Mouse (Mus musculus) limb, embryonic 10.5 days (tissue): ENCODE results near the gene Barx2. TPM values are rescaled to one million over a fixed set of nuclear protein-coding genes. Genes with fewer than 3 reads are reported as not detected.

ENCODE experiments used
- DNase-seq: peaks from one replicate; pipeline ENCODE4 v3.0.0-alpha.2; 2017; ENCODE audit warnings: low spot score
- H3K27ac ChIP-seq: fragments of 300-500 bp; sonication (generic); 2 replicates; pipeline ENCODE4 v1.5.1; 2016; ENCODE audit warnings: mild to moderate bottlenecking
- H3K27me3 ChIP-seq: fragments of 300-500 bp; sonication (generic); 2 replicates; pipeline ENCODE4 v1.6.1; 2016; ENCODE audit warnings: low read depth, mild to moderate bottlenecking; ENCODE audit not compliant: poor library complexity, severe bottlenecking
- H3K36me3 ChIP-seq: fragments of 300-500 bp; sonication (generic); 2 replicates; pipeline ENCODE4 v1.6.1; 2016; ENCODE audit warnings: mild to moderate bottlenecking, moderate library complexity
- H3K4me1 ChIP-seq: fragments of 300-500 bp; sonication (generic); 2 replicates; pipeline ENCODE4 v1.6.1; 2016
- H3K4me3 ChIP-seq: fragments of 300-500 bp; sonication (generic); 2 replicates; pipeline ENCODE4 v1.5.1; 2016; ENCODE audit warnings: mild to moderate bottlenecking, moderate library complexity
- H3K9me3 ChIP-seq: fragments of 300-500 bp; sonication (generic); replicated peaks from 2 replicates; pipeline ENCODE4 v1.6.1; 2016; ENCODE audit warnings: mild to moderate bottlenecking
- WGBS: fragments of 180-500 bp; shearing (Covaris S2); methylation state at CpG from one replicate; pipeline ENCODE4 v1.1.7; 2016; 5-methylcytosine and 5-hydroxymethylcytosine counted together
- polyA plus RNA-seq: library from polyadenylated mRNA; unstranded; fragments of >200 nt; fragmentation: Nextera tagmentation; extraction: Ambion mirVana; gene quantifications from 2 replicates; pipeline ENCODE4 v1.2.1, GENCODE M21; 2016

The Barx2 gene
- polyA plus RNA-seq, 1 experiment from 2014 or later, result 0.71 TPM

- no peaks in the 10 kb centered on the region for H3K36me3 ChIP-seq
- peaks cover 37% of the 10 kb centered on the region for H3K4me1 ChIP-seq
- peak overlapping the region; percentile 61; the same call in 1 of the 2 replicates for H3K27ac ChIP-seq
- H3K9me3 ChIP-seq, result no peaks in the 10 kb centered on the region
- WGBS, result 67% methylated on average over 10 of the region's 10 CpGs
- no peak for DNase-seq
- no peaks in the 10 kb centered on the region for H3K27me3 ChIP-seq
- H3K4me3 ChIP-seq, result no peak overlapping the region
Observed at GRCm38 (mm10) chr9:31841108-31841815, 72.0 kb downstream of the Barx2 start.

- 91% methylated on average over 4 of the region's 4 CpGs for WGBS
- peak overlapping the region; percentile 61; the same call in 1 of the 2 replicates for H3K27ac ChIP-seq
- DNase-seq, result no peak
- H3K4me3 ChIP-seq, result no peak overlapping the region
- no peaks in the 10 kb centered on the region for H3K9me3 ChIP-seq
- H3K27me3 ChIP-seq, result no peaks in the 10 kb centered on the region
- H3K36me3 ChIP-seq, result no peaks in the 10 kb centered on the region
- peaks cover 37% of the 10 kb centered on the region for H3K4me1 ChIP-seq
Observed at GRCm38 (mm10) chr9:31840571-31840970, 72.7 kb downstream of the Barx2 start.

- Histone ChIP-seq H3K27me3 (no peaks in the 10 kb centered on the region), H3K9me3 (no peaks in the 10 kb centered on the region), H3K4me1 (peaks cover 37% of the 10 kb centered on the region), H3K4me3 (no peak overlapping the region), H3K36me3 (no peaks in the 10 kb centered on the region), H3K27ac (no peak overlapping the region)
- WGBS, result 80% methylated on average over 3 of the region's 3 CpGs
- no peak for DNase-seq
Observed at GRCm38 (mm10) chr9:31840037-31840436, 73.2 kb downstream of the Barx2 start.

- Histone ChIP-seq H3K36me3 (no peaks in the 10 kb centered on the region), H3K4me3 (no peak overlapping the region), H3K9me3 (no peaks in the 10 kb centered on the region), H3K4me1 (peaks cover 37% of the 10 kb centered on the region), H3K27ac (peak overlapping the region; percentile 56; the same call in 1 of the 2 replicates), H3K27me3 (no peaks in the 10 kb centered on the region)
- DNase-seq, result no peak
- 53% methylated on average over 15 of the region's 15 CpGs for WGBS
Observed at GRCm38 (mm10) chr9:31839106-31840027, 73.9 kb downstream of the Barx2 start.

GRCm38 (mm10) chr9:31838047-31838446, 75.2 kb downstream of the Barx2 start:
- Histone ChIP-seq H3K9me3 (no peaks in the 10 kb centered on the region), H3K36me3 (no peaks in the 10 kb centered on the region), H3K27me3 (no peaks in the 10 kb centered on the region), H3K4me1 (peaks cover 37% of the 10 kb centered on the region), H3K27ac (no peak overlapping the region), H3K4me3 (no peak overlapping the region)
- no peak for DNase-seq
- 84% methylated on average over 6 of the region's 6 CpGs for WGBS

GRCm38 (mm10) chr9:31808753-31809152, 104.5 kb downstream of the Barx2 start:
- WGBS, result 78% methylated on average over 2 of the region's 2 CpGs
- no peaks in the 10 kb centered on the region for H3K27me3 ChIP-seq
- no peaks in the 10 kb centered on the region for H3K36me3 ChIP-seq
- H3K4me1 ChIP-seq, result no peaks in the 10 kb centered on the region
- no peaks in the 10 kb centered on the region for H3K9me3 ChIP-seq
- no peak overlapping the region for H3K4me3 ChIP-seq
- H3K27ac ChIP-seq, result no peak overlapping the region
- no peak for DNase-seq

- WGBS, result 97% methylated on average over 1 of the region's 1 CpGs
- Histone ChIP-seq H3K9me3 (no peaks in the 10 kb centered on the region), H3K4me3 (no peak overlapping the region), H3K27me3 (no peaks in the 10 kb centered on the region), H3K4me1 (no peaks in the 10 kb centered on the region), H3K27ac (no peak overlapping the region), H3K36me3 (no peaks in the 10 kb centered on the region)
- DNase-seq, result no peak
Observed at GRCm38 (mm10) chr9:31802641-31803040, 110.6 kb downstream of the Barx2 start.

Other genes starting within 250 kb of the Barx2 start
- gene Arhgap32, start 202.7 kb upstream of the Barx2 start, polyA plus RNA-seq, result 3.4 and 4.2 TPM in 2 replicates